Comparison of ENCODE assay signal across 8 mouse cellular contexts in the genomic region with DNA sequence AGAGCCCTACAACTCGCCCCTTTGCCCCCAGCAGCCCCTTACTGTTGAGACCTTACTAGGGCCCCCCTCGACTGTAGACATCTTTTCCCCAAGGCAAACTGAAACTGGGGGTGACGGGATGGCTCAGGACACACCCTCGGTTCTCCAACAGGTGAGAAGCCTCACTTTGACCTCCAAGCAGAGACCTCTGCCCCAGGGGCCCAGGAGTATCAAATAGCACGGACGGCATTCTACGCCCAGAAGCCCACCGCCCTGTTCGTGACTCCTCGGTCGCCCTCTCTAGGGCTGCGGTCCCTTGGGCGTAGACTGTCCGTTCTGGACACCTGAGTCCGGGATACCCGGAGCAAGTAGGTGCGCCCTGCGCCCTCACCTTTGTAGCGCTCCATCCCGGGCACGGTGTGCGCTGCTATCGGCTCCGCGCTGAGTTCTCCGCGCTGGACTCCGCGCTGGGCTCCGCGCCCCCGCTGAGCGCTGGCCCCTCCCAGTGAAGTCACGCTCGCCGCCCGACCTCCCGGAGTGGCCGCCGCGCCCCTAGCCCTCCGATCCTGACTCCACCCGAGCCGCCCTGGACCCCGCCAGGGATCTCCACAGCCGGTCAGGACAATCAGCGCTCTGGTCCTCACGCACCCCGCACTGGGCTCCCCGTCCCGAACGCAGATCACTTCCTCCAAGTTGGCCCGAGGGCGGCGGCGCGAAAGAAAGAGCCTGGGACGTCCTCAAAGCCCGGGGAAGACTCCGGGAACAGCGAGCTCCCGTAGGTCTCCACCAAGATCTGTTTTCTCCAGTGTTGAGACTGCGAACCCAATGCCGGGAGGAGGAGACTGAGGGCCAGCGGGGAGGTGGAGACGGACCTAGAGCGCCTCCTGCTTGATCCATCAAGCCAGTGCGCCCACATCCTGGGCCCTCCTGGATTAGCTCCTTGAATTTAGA. TPM values are rescaled to one million over a fixed set of nuclear protein-coding genes. Genes with fewer than 3 reads are reported as not detected.
DNase-seq lines count a peak whose midpoint lies in the region; ATAC-seq and TF ChIP-seq lines count a peak whose summit lies in the region.

TSS of gene Afap1l2 (minus strand) at position 448 of the 930 bp plus-strand sequence.

- H3K27me3 ChIP-seq in intestine, postnatal 0 days (replicated peaks; ENCODE audit: control insufficient read depth, insufficient read depth, low read length): peaks cover 26% of the 10 kb centered on the region; the same call in 1 of the 2 replicates
- H3K27me3 ChIP-seq in liver, adult 2 months (ENCODE audit: control insufficient read depth, insufficient read depth, low read length): peaks cover 7% of the 10 kb centered on the region
- peaks cover 19% of the 10 kb centered on the region; the same call in 1 of the 2 replicates for H3K27me3 ChIP-seq in neural tube, embryonic 11.5 days (ENCODE audit: control insufficient read depth, insufficient read depth, low read length)

- no peaks in the 10 kb centered on the region for H3K9me3 ChIP-seq in intestine, postnatal 0 days (ENCODE audit: control insufficient read depth)
- no peaks in the 10 kb centered on the region for H3K9me3 ChIP-seq in neural tube, embryonic 11.5 days (ENCODE audit: control insufficient read depth, low read length)

- peak; percentile 48 for TF ChIP-seq CTCF in cortical plate, adult 2 months (IDR thresholded peaks at IDR 0.05; ENCODE audit: extremely low read depth, insufficient read depth, low read length)
- peak; percentile 78 for TF ChIP-seq CTCF in intestine, postnatal 0 days (IDR thresholded peaks at IDR 0.05; ENCODE audit: low read depth)
- TF ChIP-seq CTCF in liver, adult 2 months (IDR thresholded peaks at IDR 0.05; ENCODE audit: low read depth, low read length): peak; percentile 72

- 1% methylated on average over 68 of the region's 68 CpGs for WGBS in intestine, postnatal 0 days
- 4% methylated on average over 68 of the region's 68 CpGs for WGBS in liver, adult 2 months
- WGBS in neural tube, embryonic 11.5 days: 2% methylated on average over 68 of the region's 68 CpGs

- no peak for TF ChIP-seq POLR2A in cortical plate, adult 2 months (IDR thresholded peaks at IDR 0.05; ENCODE audit: extremely low read depth, insufficient read depth, low read length)
- no peak for TF ChIP-seq POLR2A in liver, adult 2 months (IDR thresholded peaks at IDR 0.05; ENCODE audit: extremely low read depth, insufficient read depth, low read length)

- H3K4me3 ChIP-seq in cortical plate, adult 2 months (ENCODE audit: insufficient read depth, low read length): peak within 1 kb of the TSS; percentile 48
- peak within 1 kb of the TSS; percentile 60 for H3K4me3 ChIP-seq in intestine, postnatal 0 days (ENCODE audit: low read depth, low read length)
- peak within 1 kb of the TSS; percentile 64 for H3K4me3 ChIP-seq in liver, adult 2 months (ENCODE audit: insufficient read depth, low read depth, low read length)
- H3K4me3 ChIP-seq in neural tube, embryonic 11.5 days (ENCODE audit: low read depth, low read length): peak within 1 kb of the TSS; percentile 39

- no peaks in the 10 kb centered on the region for H3K79me2 ChIP-seq in liver, adult 2 months (ENCODE audit: control insufficient read depth, insufficient read depth, low read length)

- H3K4me1 ChIP-seq in cortical plate, adult 2 months (ENCODE audit: control insufficient read depth, insufficient read depth, low read length): no peaks in the 10 kb centered on the region
- no peaks in the 10 kb centered on the region for H3K4me1 ChIP-seq in intestine, postnatal 0 days (replicated peaks; ENCODE audit: control insufficient read depth, insufficient read depth, low read length)
- no peaks in the 10 kb centered on the region; the same call in 1 of the 2 replicates for H3K4me1 ChIP-seq in liver, adult 2 months (ENCODE audit: control insufficient read depth, insufficient read depth, low read length)
- H3K4me1 ChIP-seq in neural tube, embryonic 11.5 days (ENCODE audit: control insufficient read depth, insufficient read depth, low read length): peaks cover 3% of the 10 kb centered on the region; the same call in 1 of the 2 replicates

- ATAC-seq in granulocyte monocyte progenitor cell, adult 5-6 weeks (replicated peaks; ENCODE audit: poor library complexity, severe bottlenecking): peak; percentile 33; the same call in 1 of the 2 replicates
- peak; percentile 55 for ATAC-seq in intestine, postnatal 0 days
- no peak; the same call in 1 of the 2 replicates for ATAC-seq in neural tube, embryonic 11.5 days (ENCODE audit: insufficient read depth, low FRiP score, low TSS enrichment)

- peak within 1 kb of the TSS; percentile 87 for H3K4me2 ChIP-seq in intestine, postnatal 0 days (replicated peaks; ENCODE audit: low read depth)
- H3K4me2 ChIP-seq in neural tube, embryonic 11.5 days (ENCODE audit: low read depth): peak within 1 kb of the TSS; percentile 90

- peak within 1 kb of the TSS; percentile 50 for H3K9ac ChIP-seq in intestine, postnatal 0 days (ENCODE audit: low read depth, low read length)
- peak within 1 kb of the TSS; percentile 64 for H3K9ac ChIP-seq in liver, adult 2 months (ENCODE audit: low read depth, low read length)
- H3K9ac ChIP-seq in neural tube, embryonic 11.5 days (ENCODE audit: low read length): peak within 1 kb of the TSS; percentile 54

- H3K27ac ChIP-seq in cortical plate, adult 2 months (ENCODE audit: insufficient read depth, low read length): peak within 1 kb of the TSS; percentile 38; the same call in 1 of the 2 replicates
- H3K27ac ChIP-seq in intestine, postnatal 0 days (ENCODE audit: low read depth, low read length): no peak within 1 kb of the TSS; the same call in 1 of the 2 replicates
- no peak within 1 kb of the TSS; the same call in 1 of the 2 replicates for H3K27ac ChIP-seq in liver, adult 2 months (replicated peaks; ENCODE audit: insufficient read depth, low read depth, low read length)
- H3K27ac ChIP-seq in neural tube, embryonic 11.5 days (ENCODE audit: low read depth, low read length): no peak within 1 kb of the TSS

- peak; percentile 11 for DNase-seq in thymus, postnatal 14 days
- no peak for DNase-seq in thymus, postnatal 0 days (ENCODE audit: low spot score)
- DNase-seq in liver, adult 2 months (ENCODE audit: extremely low read depth, low read depth, low spot score): no peak
- DNase-seq in neural tube, embryonic 11.5 days (ENCODE audit: low spot score): peak; percentile 44
- no peak for DNase-seq in MN1 (ENCODE audit: low spot score)

- no peaks in the 10 kb centered on the region for H3K36me3 ChIP-seq in intestine, postnatal 0 days (ENCODE audit: control insufficient read depth, insufficient read depth)
- no peaks in the 10 kb centered on the region for H3K36me3 ChIP-seq in liver, adult 2 months (ENCODE audit: control insufficient read depth, insufficient read depth, low read length)
- H3K36me3 ChIP-seq in neural tube, embryonic 11.5 days (ENCODE audit: control insufficient read depth, insufficient read depth, low read length): no peaks in the 10 kb centered on the region

RNA-seq across cellular contexts. Expression of gene Afap1l2, which starts in this region (rescaled TPM):
- 7.0 and 8.0 TPM in 2 replicates for polyA plus RNA-seq in thymus, postnatal 0 days (2015; fragmentation: Nextera tagmentation; extraction: Ambion mirVana)
- polyA plus RNA-seq in cortical plate, adult 2 months (2012; rRNA removed): 5.8 and 7.0 TPM in 2 replicates
- total RNA-seq in granulocyte monocyte progenitor cell, adult 5-6 weeks (2014; fragmentation: Nextera tagmentation): not detected in 2 replicates
- not detected in 2 replicates for total RNA-seq in granulocyte monocyte progenitor cell, adult 5-6 weeks (2017)
- polyA plus RNA-seq in intestine, postnatal 0 days (2015; fragmentation: Nextera tagmentation; extraction: Ambion mirVana): 7.1 TPM in 2 replicates
- total RNA-seq in liver, adult 2 months (2014; rRNA removed): 0.55 and 1.2 TPM in 2 replicates
- 0.60 and 0.77 TPM in 2 replicates for polyA plus RNA-seq in liver, adult 2 months (2012; rRNA removed)
- polyA plus RNA-seq in neural tube, embryonic 11.5 days (2014; fragmentation: Nextera tagmentation; extraction: Ambion mirVana): 9.3 and 11.4 TPM in 2 replicates

Comparison
In these comparisons a context has a peak if more than half of its experiments do, and no peak if none do; other contexts are left out.
1. DNase-seq: peak in thymus, postnatal 14 days (single experiment) and neural tube, embryonic 11.5 days (single experiment); none in thymus, postnatal 0 days (single experiment), liver, adult 2 months (single experiment) and MN1 (single experiment).
2. Peak in ATAC-seq in granulocyte monocyte progenitor cell, adult 5-6 weeks; RNA of the gene not detected or under 1 TPM.
3. Peak in every context shown above with its lines, with median percentiles within 50 percentile points of each other: H3K4me3 ChIP-seq, CTCF ChIP-seq and H3K9ac ChIP-seq.